Mouse (Mus musculus) small intestine, adult 2 months (tissue): Measurements from ENCODE around the gene Gm26992. TPM values are rescaled to one million over a fixed set of nuclear protein-coding genes. Genes with fewer than 3 reads are reported as not detected.

Source experiments
- H3K27ac ChIP-seq: fragments of 200-500 bp; 2 replicates; pipeline ENCODE4 v1.5.1; 2012; ENCODE audit warnings: low read depth, low read length, control low read depth, inconsistent platforms; ENCODE audit not compliant: insufficient read depth
- H3K27me3 ChIP-seq: fragments of 200-500 bp; 2 replicates; pipeline ENCODE4 v1.6.1; 2012; ENCODE audit warnings: mild to moderate bottlenecking, moderate library complexity, low read length, inconsistent platforms; ENCODE audit not compliant: control insufficient read depth, insufficient read depth
- H3K36me3 ChIP-seq: fragments of 200-500 bp; 2 replicates; pipeline ENCODE4 v1.6.1; 2012; ENCODE audit warnings: mild to moderate bottlenecking, low read length, control low read depth, inconsistent platforms; ENCODE audit not compliant: control insufficient read depth, insufficient read depth
- H3K4me1 ChIP-seq: fragments of 200-500 bp; 2 replicates; pipeline ENCODE4 v1.6.1; 2012; ENCODE audit warnings: low read length, inconsistent platforms, mixed read lengths; ENCODE audit not compliant: control insufficient read depth, insufficient read depth, insufficient read length
- H3K4me3 ChIP-seq: fragments of 200-500 bp; 2 replicates; pipeline ENCODE4 v1.5.1; 2012; ENCODE audit warnings: low read depth, mild to moderate bottlenecking, control low read depth, inconsistent platforms, low read length, moderate library complexity
- CTCF ChIP-seq: fragments of 200-500 bp; IDR thresholded peaks from 2 replicates; pipeline ENCODE4 v1.5.1; 2012; ENCODE audit warnings: low read depth, mild to moderate bottlenecking, control low read depth, inconsistent platforms, low read length, moderate library complexity, mixed read lengths; ENCODE audit not compliant: insufficient replicate concordance, insufficient read length; ENCODE audit errors: extremely low read depth
- POLR2A ChIP-seq: fragments of 200-500 bp; IDR thresholded peaks from 2 replicates; pipeline ENCODE4 v1.6.1; 2012; ENCODE audit warnings: low read depth, mild to moderate bottlenecking, control low read depth, inconsistent platforms, low read length, moderate library complexity
- WGBS: fragments of 180-500 bp; shearing (Covaris S2); methylation state at CpG from one replicate; pipeline ENCODE4 v1.1.7; 2018; 5-methylcytosine and 5-hydroxymethylcytosine counted together
- polyA plus RNA-seq: library from polyadenylated mRNA; depleted of rRNA; stranded (reverse); fragments of >200 nt; gene quantifications from 2 replicates; pipeline ENCODE4 v1.2.3, GENCODE M21; 2012

The Gm26992 gene
- polyA plus RNA-seq, 1 experiment: not detected

GRCm38 (mm10) chrX:103483047-103483446, 61.2 kb downstream of the Gm26992 start:
- Histone ChIP-seq H3K4me3 (no peak overlapping the region), H3K27me3 (no peaks in the 10 kb centered on the region), H3K4me1 (0 out of 2 replicates have a peak, but pooled peaks cover 1% of the 10 kb centered on the region), H3K27ac (no peak overlapping the region), H3K36me3 (no peaks in the 10 kb centered on the region)
- 76% methylated on average over 17 of the region's 17 CpGs for WGBS
- TF ChIP-seq POLR2A: no peak
- no peak for TF ChIP-seq CTCF

DNA sequence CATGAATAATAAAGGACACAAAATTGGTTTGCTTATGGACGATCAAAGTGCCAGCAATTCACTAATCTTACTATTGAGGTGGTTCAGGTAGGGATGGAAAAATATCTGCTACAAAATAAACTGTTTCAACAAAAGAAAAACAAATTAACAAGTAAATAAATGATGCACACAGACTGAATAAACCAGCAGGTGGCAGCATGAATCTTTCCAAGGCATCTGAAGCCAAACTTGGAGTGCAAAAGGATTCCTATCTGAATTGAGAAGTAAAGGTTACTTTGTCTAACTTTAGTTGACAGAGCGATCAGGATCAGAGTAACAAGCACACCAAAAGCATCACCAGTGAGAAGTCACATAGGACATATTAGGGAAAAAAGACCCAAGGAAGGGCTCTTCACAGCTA, 62.2 kb downstream of the Gm26992 start:
- Histone ChIP-seq H3K27ac (no peak overlapping the region), H3K27me3 (no peaks in the 10 kb centered on the region), H3K4me3 (no peak overlapping the region), H3K36me3 (no peaks in the 10 kb centered on the region), H3K4me1 (0 out of 2 replicates have a peak, but pooled peaks cover 1% of the 10 kb centered on the region)
- WGBS: 22% methylated on average over 2 of the region's 2 CpGs
- TF ChIP-seq CTCF (no peak), POLR2A (no peak)

DNA sequence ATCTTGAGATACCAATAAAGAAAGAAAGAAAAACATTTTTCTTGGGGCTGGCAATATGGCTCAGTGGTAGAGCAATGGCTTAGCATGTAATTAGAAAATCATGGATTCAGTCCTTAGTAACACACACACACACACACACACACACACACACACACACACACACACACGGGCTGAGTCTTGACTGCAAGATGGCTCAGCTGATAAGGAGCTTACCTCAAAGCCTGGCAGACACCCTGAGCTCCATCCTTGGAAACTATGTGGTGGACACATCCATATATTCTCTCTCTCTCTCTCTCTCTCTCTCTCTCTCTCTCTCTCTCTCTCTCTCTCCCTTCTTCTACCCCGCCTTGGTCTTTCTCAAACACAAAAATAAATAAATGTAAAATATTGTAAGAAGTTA, 69.0 kb downstream of the Gm26992 start:
- H3K27me3 ChIP-seq: no peaks in the 10 kb centered on the region
- no peaks in the 10 kb centered on the region for H3K36me3 ChIP-seq
- no peak for TF ChIP-seq CTCF
- no peak for TF ChIP-seq POLR2A
- H3K4me3 ChIP-seq: no peak overlapping the region
- H3K4me1 ChIP-seq: peaks cover 7% of the 10 kb centered on the region; the same call in 1 of the 2 replicates
- no peak overlapping the region for H3K27ac ChIP-seq
- WGBS: 52% methylated on average over 2 of the region's 2 CpGs

DNA sequence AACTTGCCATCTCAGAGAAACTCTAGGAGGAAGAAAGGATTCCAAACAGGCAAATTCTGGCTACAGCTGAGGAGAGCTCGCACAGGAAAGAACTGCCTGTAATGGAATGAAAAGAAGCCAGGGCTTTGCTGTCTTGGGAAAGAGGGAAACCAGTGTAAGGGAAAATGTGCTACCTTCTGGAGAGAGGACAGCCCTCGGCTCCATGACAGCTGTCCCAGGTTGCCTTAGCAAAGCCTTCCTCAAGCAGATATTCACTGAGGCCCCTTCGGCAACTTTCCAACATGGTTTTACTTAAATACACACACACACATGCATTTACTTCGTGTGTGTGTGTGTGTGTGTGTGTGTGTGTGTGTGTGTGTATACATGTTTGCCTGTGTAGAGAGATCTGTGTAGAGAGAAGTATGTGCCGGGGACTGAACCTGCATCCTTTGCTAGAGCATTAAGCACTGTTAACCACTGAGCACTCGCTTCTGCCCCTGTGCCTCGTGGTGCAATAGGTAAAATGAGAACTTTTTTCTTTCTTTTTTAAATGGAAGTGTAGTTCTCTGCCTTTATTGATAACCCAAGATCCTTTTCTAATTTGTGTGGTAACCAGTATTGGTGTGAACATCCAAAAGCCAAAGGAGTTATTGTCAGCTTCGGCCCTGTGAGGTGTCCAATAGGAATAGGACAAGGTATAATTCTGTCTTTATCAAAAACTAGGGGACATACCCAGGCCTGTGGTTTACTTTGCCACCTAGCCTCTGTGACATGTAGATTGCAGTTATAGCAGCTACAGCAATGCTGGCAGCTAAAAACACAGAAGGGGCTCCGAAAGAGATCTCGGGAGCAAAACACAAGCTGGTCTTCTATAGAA, 70.8 kb downstream of the Gm26992 start:
- no peaks in the 10 kb centered on the region for H3K36me3 ChIP-seq
- H3K27me3 ChIP-seq: no peaks in the 10 kb centered on the region
- H3K27ac ChIP-seq: peak overlapping the region; percentile 67
- peaks cover 6% of the 10 kb centered on the region; the same call in 1 of the 2 replicates for H3K4me1 ChIP-seq
- no peak for TF ChIP-seq POLR2A
- no peak for TF ChIP-seq CTCF
- H3K4me3 ChIP-seq: no peak overlapping the region
- WGBS: 26% methylated on average over 10 of the region's 10 CpGs

DNA sequence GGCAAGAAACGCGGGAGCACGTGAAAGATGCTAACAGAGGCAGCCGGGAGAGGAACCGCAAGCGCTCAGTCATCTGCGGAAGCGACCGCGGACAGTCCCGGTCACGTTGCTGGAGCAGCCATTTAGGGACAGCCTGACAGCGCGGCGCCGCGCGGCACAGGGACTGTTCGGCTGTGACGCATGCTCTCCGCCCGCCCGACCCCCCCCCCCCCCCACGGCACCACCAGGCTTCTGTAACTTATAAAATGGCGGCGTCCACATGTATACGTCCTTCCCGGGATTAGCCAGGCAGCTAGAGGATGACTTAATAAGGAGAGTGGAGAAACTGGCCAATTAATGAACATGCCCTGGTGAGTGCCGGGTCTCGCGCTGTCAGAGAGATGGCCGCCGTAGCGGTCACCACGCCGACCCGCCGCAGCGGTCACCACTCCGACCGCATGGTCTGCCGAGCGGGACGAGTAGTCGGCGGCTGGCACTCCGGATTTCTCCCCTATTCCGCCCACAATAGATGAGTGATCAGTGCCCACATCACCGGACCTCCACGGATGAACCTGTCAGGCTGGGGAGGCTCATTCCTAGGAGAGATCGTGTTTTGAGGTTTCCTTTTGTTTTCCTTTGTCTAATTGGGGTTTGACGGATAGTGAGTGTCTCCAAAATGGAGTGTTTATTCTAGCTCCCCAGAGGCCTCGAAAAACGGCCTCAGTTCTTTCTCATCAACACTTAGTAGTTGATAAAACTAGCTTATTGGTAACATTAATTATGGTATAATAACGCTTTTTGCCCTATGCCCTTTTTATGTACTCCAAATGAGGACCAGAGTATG, 71.8 kb downstream of the Gm26992 start:
- Histone ChIP-seq H3K4me3 (peak overlapping the region; percentile 71), H3K4me1 (peaks cover 6% of the 10 kb centered on the region; the same call in 1 of the 2 replicates), H3K27ac (peak overlapping the region; percentile 83), H3K36me3 (no peaks in the 10 kb centered on the region), H3K27me3 (no peaks in the 10 kb centered on the region)
- no peak for TF ChIP-seq CTCF
- TF ChIP-seq POLR2A: peak; percentile 38; the same call in 1 of the 2 replicates
- 1% methylated on average over 53 of the region's 55 CpGs for WGBS

DNA sequence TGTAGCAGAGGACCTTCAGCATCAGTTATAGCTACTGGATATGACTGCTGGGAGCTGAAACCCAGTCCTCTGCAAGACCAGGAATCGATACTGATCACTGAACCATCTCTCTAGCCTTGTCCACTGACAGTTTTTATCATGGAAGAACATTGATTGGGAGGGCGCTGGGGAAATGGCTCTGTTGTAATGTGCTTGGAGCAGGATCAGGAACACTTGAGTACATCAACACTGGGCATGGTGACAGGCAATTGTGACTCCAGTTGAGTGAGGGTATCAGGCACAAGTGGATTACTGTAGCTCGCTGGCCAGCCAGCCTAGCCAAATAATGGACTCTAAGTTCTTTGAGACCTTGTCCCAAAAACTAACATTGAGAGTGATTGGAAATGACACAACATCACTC, 77.6 kb downstream of the Gm26992 start:
- Histone ChIP-seq H3K4me1 (peaks cover 2% of the 10 kb centered on the region; the same call in 1 of the 2 replicates), H3K27ac (no peak overlapping the region), H3K36me3 (0 out of 2 replicates have a peak, but pooled peaks cover 2% of the 10 kb centered on the region), H3K27me3 (no peaks in the 10 kb centered on the region), H3K4me3 (no peak overlapping the region)
- TF ChIP-seq POLR2A: no peak
- TF ChIP-seq CTCF: no peak
- 91% methylated on average over 3 of the region's 3 CpGs for WGBS

GRCm38 (mm10) chrX:103500137-103500536, 78.3 kb downstream of the Gm26992 start:
- no peak overlapping the region for H3K27ac ChIP-seq
- WGBS: 62% methylated on average over 2 of the region's 2 CpGs

More at GRCm38 (mm10) chrX:103500137-103500536, 78.3 kb downstream of the Gm26992 start:
- Histone ChIP-seq H3K4me1 (peaks cover 2% of the 10 kb centered on the region; the same call in 1 of the 2 replicates), H3K36me3 (0 out of 2 replicates have a peak, but pooled peaks cover 2% of the 10 kb centered on the region), H3K27me3 (no peaks in the 10 kb centered on the region), H3K4me3 (no peak overlapping the region)
- no peak for TF ChIP-seq CTCF
- no peak for TF ChIP-seq POLR2A
